Mouse (Mus musculus) left cerebral cortex, adult 11 months (tissue): ENCODE data around the gene Sema4d.

ENCODE experiments used
- DNase-seq: peaks from one replicate; pipeline ENCODE4 v3.0.0; 2022; ENCODE audit warnings: low spot score

Sema4d gene

DNA sequence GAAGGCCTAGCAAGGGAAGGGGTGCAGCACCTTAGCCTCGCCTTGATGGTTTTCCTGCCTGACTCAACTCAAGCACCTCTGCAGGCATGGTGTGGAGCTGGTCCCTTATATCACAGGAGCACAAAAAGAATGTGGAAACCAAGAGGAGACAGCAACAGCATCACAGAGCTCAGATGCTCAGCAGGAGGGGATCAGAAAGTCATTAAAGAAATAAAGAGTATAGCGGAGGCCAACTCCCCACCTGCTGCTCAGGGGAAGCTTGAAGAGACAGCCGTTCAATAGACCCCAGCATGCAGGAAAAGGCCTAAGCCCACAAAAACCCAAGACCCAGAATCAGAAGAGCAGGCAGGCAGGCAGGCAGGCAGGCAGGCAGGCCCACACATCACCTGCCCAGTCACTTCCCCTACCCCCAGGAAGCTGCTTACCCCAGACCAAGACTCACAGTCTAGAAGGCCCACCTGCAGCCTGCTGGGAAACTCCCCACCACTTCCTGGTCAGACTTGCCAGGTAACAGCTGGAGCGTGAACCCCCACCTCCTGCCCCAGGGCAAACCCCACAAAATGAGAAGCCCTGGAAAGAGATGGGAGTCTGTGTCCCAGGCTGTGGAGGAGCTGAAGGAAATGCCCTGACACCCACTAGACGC is 39.6 kb downstream of the Sema4d start:
- DNase-seq = no peak

DNA sequence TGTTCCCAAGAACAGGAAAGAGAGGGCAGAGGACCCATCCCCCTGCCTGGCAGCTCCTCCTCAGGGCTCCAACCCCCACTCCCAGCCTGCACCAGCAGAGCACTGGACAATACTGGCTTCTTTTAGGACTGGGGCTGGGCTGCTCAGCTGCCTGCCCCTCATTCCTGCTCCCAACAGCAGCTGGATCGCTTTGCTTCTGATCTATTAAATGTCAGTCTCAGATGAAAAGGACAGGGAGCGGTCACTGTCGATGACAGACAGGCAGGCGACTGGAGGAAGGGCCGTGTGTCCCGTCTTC is 40.4 kb downstream of the Sema4d start:
- no peak for DNase-seq

DNA sequence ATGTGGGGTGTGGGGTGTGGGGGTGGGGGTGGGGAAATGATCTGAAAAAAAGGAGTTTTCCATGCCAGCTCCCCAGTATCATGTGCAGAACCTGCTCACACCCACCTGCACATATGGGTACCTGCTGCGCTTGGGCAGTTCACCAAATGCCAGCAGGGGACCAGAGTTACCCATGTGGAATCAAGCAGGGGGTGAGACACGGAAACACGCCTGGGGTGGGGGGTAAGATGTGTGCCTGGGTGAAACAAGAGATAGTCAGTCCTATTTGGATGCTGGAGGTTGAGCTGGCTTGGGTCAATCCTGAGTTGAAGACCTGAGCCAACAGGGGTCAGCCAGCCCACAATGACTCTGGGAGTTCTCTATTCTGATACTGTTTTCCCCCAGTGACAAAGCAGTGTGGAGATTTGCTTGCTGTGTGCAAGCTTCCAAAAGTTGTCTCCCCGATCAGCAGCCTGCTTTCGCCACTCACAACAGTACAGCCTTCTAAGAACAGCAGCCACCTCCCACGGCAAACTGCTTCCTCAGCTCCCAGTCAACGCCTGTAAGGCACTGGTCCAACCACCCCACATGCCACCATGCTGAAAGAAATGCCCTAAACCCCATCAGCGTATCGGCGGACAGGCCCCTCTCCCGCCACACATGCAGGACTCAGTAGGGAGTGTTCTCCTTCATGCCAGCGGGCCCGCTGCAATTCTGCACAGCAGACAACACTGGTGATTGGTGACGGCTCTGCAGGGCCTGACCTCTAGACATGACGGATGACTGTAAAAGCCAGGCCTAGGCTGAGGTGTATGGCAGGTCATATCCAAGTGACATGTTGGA is 41.0 kb downstream of the Sema4d start:
- DNase-seq = no peak

DNA sequence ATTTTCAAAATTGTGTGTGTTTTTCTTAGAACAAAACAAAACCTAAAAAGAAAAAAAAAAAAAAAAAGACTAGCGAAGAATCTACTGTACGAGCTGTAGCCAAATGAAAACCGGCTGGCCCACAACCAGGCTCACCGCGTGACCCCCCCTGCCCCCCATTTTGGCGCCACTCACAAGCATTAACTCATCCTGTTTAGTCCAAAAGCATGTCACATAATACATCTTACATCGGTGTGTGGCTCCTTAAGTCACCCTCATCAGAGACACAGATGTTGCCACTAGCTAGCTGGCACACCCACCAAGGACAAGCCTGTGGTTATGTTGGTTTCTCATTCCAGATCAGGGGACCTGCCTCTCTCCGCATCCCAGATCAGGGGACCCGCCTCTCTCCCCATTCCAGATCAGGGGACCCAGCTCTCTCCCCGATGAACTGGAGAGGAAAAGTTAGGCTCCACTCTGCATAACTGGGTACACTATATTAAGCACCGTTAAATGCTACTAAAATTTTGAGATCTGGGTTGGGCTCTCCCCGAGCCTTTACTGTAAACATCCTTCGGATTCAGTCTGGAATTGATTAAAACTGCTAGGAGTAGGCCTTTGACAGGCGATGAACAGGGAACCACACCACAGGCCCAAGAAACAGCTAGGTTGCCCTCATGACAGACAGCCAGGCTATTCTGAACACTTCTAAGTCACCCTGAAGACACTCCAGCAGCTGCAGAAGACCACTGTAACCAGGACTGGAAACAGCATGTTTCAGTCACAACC is 43.8 kb downstream of the Sema4d start:
- DNase-seq = no peak

DNA sequence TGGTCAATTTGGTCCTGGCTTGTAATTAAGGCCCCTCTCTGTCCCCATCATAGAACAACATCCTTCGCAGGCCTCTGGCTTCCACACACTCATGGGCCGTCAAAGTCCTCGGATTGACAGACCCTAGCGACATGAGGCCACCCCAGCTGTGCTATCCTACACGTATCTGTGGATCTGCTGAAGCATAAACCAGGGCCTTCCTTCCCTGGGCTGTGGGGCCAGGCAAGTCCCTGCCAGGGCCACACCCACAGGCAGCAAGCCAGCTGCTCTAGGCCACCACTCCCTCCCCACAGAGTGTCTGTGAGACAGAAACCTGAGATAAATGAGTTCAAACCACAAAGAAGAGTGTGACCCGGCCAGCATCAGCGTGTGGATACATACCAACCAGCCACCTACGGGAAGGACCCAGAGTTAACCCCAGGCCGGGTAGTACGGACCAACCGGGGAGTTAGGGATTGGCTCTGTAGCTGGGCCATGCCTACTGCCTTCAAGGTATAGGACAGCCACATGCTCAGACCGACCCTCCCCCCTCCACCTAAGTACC is 45.5 kb downstream of the Sema4d start:
- DNase-seq = no peak

DNA sequence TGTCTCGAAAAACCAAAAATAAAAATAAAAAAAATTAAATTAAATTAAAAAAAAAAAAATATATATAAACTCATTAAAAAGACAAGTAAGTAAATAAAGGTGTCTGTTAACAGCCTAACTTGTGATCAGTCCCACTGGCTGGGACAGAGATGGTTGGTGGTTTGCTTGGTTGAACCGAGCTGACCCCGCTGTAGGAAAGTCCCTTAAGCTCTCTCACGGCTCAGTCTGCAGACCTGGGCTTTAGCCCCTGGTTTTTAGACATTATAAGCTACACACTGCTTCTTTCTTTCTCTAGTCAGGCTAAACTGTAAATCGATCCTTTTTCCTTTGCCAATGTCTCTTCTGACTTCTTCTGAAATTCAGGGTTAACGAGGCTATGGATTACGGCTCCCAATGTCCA is 46.5 kb downstream of the Sema4d start:
- DNase-seq = no peak

DNA sequence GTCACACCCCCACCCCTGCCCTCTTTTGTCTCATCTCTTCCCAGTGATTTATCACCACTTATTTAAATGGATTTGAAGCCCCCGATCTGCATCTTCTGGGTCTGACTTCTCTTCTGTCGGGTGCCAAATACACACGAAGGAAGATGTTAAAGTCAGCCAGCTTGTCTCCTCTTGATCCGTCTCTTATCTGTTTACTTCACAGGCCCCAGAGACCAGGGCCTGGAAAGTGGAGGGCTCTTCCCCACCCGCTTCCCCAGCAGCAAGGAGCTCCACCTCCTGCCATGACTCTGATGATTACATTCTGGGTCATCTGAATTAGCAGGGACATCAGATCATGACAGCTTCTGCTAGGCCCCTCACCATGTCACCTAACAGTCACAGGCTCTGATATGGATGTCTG is 47.7 kb downstream of the Sema4d start:
- no peak for DNase-seq

DNA sequence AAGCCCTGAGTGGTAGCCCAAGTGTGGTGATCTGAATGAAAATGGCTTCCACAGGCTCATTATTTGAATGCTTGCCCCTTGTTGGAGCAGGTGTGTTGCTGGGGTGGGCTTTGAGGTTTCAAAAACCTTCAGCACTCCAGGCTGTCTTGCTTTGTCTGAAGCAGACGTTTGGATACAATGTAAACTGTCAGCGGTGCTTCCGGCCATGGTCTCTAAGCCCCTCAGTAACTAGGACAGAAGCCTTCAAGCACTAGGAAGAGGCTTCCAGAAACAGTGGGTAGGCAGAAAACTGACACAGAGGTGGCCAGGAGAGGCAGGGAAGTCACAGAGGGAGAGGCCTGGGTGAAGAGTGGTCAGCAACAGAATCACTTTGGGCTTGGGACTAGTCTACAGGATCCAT is 49.7 kb downstream of the Sema4d start:
- DNase-seq = no peak

DNA sequence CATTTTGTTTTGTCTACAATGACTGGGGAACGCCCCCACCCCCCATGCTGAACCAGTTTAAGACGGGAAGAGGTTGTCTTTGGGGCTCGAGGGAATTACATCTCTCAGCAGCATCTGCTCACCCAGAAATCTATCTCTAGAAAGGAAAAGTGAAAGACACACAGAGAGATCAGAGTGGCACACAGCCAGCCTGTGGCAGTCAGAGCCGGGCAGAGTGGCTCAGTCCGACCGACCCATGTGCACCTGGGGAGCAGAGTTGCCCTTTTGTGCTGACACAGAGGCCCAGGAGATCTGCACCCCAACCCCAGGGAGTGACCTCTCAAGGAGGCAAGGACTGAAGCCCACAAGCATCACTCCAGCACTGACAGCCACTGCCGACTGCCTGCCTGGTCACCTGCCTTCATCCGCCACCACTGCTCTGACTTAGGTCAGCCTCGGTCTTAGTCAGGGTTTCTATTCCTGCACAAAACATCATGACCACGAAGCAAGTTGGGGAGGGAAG is 50.9 kb downstream of the Sema4d start:
- no peak for DNase-seq

DNA sequence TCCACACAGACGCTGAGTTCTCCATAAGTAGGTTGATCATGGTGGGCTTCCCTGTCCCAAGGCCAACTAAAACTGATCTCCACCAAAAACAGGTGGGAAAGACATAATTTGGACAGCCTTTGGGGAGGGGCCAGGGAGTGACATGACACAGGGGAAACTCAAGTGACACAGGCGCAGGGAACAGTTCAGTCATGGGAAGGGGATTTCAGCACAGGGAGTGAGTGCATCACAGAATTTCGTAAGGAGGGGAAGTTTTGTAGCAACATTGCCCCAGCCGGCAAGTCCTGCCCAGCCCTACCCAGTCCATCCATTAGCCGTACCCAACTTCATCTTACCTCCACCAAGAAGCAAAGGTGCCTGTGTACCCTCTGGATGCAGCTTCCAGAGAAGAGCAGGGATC is 52.8 kb downstream of the Sema4d start:
- DNase-seq = no peak

DNA sequence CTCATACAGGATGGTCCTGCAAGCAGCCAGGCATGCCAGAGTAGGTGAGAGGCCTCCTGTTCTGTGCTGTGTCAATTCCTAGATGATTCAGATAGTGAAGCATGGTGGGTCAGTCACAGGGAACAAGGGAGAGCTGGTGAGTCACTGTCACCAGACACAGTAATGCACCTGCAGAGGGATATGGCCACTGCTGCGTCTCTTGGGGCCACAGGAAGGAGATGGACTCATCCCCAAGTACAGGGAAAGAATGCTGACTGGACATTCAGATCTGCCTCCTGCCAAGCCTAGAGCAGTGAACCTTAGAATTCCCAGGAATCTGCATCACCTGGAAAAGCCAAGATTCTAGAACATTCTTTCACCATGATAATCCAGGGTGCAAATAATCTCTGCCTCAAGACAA is 53.8 kb downstream of the Sema4d start:
- no peak for DNase-seq

DNA sequence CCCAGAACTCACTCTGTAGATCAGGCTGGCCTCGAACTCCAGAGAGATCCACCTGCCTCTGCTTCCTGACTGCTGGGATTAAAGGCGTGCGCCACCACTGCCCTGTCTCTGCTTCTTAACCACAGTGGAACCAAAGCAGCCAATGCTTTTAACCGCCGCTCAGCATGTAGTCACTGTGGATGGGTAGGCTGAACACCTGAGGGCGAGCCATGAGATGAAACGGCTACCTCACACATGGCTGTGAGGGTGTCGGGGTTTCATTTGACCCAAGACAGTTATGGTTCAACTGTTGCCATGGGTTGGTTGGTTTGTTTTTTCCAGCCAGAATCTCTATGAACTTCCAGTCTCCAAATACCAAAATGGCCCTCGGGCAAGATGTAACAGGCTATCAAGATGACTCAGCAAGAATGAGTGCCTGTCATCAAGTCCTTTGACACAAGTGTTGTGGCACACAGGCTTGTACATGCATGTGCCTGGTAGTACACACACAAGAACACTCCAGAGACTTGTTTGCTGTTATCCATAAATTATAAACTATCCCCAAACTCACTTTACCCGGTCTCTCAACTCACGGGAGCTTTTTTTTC is 54.9 kb downstream of the Sema4d start:
- no peak for DNase-seq

DNA sequence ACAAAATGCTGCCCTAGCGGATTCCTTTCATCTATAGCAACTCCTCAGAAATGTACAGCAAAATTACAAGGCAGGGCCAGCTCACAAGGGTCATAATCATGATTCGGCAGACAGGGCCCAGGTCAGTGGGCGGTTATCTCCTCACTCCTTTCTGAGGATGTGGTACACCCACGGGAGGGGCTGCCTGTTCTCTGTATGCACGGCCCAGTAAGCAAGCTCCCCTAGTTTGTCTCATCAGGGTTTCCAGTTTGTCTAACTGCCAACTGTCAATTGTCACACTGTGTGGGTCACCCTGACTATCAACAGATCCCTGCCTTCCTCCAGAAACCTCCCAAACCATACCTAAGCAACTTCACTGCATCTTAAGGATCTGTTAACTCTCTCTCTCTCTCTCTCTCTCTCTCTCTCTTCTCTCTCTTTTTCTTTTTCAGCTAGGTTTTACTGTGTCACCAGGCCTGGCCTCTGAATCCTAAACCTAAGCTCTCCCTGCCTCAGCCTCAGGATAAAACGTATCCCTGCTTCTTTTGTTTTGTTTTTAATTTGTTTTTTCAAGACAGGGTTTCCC is 55.5 kb downstream of the Sema4d start:
- DNase-seq = no peak

DNA sequence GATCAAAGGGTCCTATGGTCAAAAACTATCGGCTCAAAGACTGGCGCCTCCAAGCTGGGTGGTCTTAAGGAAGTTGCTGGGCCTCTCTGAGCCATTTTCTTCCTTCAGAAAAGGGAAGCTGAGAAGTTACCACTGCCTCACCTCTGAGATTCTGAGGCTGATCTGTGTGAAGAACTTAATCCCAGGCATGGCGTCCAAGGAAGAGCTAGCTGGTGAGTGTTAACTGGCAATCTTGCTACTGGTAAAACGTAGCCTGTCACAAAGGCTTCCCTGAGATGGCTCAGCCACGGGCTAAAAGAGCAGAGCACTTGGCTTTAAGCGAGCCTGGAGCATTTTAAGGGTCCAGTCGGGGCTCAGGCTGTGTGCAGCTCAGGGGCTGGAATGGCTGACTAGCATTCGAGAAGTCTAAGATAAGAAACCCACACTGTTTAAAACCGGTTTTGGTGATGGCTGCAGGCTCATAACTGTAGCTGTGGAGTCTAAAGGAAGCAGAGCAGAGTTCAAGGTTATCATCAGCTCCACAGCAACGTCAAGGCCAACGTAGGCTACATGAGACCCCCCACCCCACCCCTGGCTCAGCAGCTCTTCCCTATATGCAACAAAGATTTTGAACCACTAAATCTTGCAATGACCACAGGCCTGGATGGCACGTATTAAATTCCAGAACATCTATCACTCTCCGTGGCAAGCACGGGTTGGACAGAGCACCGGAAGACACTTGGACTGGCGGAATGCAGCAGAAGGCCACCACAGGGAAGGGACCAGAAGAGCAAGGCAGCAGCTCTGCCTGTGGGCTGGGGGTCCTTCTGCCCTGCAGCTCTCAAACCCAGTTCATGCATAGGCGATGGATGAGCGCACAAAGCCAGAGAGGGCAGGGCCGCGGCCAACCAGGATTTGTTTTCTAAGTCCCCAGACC is 56.3 kb downstream of the Sema4d start:
- no peak for DNase-seq

DNA sequence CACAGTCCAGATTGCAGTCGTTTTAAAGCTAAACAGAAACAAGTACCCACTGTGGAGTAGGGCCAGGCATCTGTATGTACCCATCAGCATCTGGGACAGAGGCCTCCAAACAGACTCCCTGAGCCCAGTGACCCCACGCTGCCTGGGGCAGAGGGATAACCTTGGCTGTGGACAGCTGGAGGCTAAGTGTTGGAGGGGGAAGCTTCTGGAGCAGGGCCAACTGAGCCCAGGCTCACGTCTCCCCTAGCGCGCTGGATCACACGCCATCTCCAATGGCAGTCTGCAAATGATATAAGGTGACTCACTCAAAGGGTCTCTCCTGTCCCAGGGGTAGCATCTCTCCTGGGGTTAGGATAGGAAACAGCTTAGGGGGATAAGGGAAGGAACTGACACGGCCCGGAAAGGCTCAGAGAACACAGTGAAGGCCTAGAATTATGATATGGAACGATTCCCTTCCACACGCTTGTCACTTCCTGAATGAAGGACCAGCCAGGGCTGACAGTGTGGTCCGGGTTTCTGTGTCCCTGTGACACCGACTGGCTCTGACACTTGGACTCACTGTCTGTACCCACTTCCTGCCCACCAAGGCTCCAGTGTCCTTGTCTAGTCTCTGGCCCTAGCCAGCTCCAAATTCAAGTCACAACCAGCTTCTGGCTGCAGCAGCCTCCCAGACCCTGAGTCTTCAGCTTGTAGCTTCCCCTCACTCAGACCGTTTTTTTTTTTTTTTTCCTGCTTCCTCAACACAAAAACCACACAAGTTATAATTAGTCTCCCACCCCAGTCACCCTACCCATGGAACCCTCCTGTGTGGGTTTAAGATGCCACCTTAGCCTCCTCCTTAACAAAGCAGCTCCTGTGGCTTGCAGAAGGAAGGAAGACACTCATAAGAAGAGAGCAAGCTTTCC is 57.3 kb downstream of the Sema4d start:
- no peak for DNase-seq

DNA sequence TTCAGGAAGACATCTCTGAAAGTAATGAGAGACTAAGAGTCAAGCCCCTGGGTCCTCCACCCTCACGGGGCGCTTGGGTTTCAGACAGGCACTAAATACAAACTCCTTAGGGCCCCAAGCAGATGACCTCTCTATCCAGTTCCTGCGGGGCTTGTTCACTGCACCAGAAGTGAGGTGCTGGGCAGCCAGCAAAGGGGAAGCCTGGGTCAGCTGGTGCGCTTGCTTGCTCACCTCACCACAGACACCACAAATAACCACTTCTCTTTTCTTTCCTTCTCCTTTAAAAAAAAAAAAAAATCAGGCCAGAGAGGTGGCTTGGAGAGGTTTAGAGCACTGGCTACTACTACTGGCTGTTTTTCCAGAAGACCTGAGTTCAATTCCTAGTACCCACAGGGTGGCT is 59.0 kb downstream of the Sema4d start:
- DNase-seq = no peak

DNA sequence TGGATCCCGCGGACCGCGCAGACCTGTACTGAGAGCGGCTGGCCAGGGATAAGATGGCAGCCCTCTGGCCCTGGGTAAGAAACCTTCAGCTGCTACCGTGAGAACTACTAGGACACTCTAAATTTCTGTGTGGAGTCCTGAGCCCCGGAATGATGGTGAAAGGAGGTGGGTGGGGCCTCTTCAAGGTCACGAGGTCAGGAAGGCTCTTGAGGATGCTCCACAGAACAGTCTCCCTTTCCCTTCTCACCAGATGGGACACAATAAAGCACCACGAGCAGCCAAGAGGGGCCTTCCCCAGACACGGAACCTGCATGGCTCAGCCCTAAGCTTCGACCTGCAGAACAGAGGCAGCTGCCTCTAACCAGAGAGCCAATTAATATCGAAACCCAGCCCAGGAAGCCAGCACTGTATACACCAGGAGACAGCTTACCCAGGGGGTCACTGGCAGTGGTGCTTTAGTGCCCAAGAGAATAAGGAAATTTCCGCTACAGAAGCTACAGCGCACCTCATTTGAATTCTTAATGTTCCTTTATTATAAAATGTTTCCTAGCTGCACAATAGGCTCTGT is 61.4 kb downstream of the Sema4d start:
- DNase-seq = no peak

DNA sequence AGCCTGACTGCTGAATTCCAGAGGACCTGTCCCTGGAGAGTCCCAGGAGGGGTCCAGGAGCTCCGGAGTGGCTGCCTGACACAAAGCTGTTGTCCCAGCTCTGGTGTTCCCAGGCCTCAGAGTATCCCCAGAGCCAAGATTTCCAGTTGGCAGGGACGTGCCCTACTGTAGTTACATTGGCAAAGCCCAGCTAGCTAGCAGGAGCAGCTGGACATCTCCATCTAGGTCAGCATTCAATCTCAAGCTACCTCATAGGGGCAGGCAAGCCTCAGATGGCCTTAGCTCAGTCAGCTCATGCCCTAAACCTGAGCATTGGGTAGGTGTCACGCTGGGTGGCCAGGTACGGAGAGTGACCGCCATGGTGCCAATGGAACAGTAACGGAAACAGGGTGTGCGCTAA is 62.1 kb downstream of the Sema4d start:
- DNase-seq = no peak

DNA sequence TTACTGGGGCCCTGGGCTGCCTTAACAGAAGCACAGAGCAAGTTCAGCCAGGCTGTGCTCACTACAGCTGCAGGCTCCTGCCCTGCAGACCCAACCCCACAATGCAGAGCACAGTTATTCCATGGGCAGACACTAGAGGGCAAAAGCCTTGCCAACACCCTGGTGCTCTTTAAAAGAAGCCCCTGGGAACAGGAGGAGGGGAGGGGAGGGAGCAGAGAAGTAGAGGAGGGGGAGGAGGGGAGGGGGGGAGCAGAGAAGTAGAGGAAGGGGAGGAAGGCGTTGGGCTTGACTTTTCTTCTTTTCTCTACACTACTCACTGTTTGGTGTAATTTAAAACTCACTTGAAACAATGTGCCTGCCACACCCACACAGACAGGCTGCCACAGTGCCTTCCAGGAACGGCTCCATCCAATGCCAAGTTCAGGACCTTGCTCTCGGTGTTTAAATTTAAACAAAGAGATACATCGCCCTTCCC is 63.6 kb downstream of the Sema4d start:
- no peak for DNase-seq
